Mouse (Mus musculus) liver, embryonic 18 days (tissue): Measurements from ENCODE around the gene Gm9844. TPM values are rescaled to one million over a fixed set of nuclear protein-coding genes. Genes with fewer than 3 reads are reported as not detected.

ENCODE experiments used
- polyA plus RNA-seq: library from polyadenylated mRNA; depleted of rRNA; stranded (reverse); fragments of >200 nt; gene quantifications from 2 replicates; pipeline ENCODE4 v1.2.3, GENCODE M21; 2012; rRNA removed

The Gm9844 gene
- 3.8 and 4.1 TPM in 2 replicates for polyA plus RNA-seq

DNA sequence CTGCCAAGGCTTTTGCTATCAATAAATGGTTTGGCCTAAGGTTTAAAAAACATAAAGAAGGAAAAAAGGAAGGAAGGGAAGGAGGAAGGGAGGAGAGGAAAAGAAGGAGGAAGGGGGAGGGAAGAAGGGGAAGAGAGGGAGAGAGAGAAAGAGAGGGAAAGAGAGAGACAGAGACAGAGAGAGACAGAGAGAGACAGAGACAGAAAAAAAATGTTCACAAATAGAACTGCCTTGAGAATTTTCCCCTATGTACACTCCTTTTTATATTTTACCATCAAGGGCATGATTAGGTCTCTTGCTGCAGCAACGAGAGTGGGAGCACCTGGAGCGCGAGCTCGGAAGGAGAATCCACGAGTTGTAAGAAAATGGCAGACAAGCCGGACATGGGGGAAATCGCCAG lies at the start of gene Gm9844:
Gene Gm9844 (plus strand): TSS at position 301 of the 400 bp plus-strand sequence.

DNA sequence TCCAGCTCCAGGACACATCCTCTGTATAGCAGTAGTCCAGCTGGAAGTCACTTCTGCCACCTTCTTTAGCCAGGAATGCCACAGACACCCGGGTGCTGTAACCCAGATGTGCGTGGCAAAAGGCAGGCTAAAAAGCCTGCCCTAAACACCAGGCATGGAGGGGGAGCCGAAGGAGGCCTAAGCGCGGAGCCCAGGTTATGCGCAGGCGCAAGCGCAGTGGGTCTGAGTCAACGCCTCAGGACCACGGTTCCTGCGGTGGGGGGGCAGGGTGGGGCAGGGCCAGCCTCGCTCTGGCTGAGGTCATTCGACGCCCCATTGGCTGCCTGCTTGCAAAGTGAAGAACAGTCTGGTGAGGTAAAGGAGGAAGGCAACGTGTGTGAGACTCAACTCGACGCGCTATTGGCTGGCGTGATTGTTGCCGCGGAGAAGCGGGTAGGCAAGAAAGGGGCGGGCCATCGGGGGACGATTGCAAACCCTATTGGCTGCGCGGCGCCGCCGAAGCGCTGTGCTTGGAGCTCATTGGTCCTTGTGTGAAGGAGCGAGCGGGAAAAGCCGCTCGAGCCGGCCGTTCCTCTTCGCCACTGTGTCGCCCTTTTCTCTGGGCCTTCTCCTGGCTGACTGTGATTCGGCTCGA lies 7.6 kb downstream of the Gm9844 start, which contains the start of the genes Lypd4 and Dmrtc2:
Gene Lypd4 (minus strand): TSS at position 410 of the 634 bp plus-strand sequence.
Gene Dmrtc2 (plus strand): TSS at position 526 of the 634 bp plus-strand sequence.

DNA sequence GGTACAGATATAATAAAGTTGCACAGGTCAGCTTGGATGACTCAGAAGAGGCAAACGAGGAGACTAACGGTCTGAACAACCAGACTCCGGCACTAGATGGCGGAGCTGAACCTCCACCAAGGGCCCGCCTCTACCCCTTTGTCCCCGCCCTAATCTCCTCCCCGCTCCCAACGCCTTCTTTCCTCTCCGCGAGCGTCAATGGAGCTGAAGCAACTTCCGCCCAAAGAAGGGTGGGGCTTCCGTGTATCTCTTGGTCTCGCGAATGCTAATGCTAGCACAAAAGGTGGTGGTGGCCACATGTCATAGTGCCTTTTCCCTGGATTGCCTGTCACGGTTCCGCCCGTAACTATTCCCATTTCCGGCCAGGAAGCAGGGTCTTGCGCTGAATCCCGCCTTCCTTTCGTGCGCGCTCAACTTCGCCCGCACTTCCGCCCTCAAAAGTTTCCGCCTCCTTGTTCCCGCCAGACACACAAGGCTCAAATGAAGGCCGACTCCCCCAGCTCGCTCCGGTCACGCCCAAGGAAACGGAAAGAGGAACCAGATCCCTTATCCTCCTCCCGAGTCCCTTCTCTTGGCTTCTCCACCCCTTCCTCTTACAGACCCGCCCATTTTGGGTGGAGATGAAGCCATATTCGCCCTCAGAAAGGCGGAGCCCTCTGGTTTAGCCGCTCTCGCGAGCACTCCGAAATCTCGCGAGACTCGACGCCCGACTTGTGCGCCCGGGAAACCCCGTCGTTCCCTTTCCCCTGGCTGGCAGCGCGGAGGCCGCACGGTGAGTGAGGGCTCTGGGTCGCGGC lies 22.1 kb downstream of the Gm9844 start, which contains the start of gene Rps19:
Gene Rps19 (plus strand): TSS at position 476 of the 797 bp plus-strand sequence.

DNA sequence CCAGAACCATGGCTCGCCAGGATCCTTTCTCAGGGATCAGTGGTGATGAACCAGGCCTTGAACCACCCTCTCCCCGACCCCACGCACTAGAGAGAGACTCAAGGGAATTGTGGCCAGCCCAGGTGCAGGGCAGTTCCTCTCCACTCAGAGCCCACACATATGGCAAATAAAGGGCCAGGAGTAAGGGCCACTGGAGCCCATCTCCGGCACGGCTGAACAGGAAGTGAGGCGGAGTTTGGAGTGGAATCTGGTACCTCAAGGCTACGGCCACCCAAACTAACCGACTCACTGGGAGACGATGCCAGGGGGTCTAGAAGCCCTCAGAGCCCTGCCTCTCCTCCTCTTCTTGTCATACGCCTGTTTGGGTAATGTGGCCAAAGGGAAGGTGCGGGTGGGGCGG lies 35.2 kb downstream of the Gm9844 start, which contains the start of gene Cd79a:
Gene Cd79a (plus strand): TSS at position 158 of the 400 bp plus-strand sequence.

DNA sequence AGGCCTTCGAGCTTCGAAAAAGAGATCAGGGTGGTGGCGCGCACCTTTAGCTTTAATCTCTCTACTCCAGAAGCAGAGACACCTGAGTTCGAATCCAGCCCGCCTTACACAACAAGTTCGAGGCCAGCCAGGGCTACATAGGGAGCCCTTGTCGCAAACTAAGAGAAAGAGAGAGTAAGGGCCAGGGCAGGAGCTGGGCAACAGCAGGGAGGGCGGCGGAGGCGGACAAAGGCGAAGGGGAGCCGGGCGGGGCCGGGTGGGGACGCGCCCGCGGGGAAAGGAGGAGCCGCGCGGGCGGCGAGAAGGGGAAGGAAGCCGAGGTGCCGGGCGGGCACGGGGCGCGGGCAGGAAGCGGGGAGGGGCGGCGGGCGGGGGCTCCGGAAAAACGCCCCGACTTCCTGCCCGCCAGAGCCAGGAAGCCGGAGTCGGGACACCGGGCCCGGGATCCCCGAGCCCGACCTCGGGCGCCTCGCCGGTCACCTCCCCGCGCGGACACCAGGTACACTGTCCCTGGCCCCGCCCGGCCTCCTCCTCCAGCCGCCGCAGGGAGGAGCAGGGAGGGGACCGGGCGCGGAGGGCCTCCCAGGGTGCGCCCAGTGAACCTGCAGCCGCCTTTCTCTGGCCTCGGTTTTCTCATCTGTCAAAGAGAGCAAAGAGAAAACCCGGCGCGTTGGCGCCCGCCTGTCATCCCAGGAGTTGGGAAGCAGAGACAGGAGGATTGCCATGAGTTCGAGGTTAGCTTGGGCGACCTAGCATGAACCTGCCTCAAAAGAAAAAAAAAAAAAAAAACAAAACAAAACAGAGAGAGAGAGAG lies 40.8 kb downstream of the Gm9844 start, which contains the start of gene Arhgef1:
Gene Arhgef1 (plus strand): TSS at position 283 of the 814 bp plus-strand sequence.

Other genes with a start within 250 kb of the Gm9844 start
- 0.01 and 0.02 TPM in 2 replicates for gene Lypd3, start 225.7 kb upstream of the Gm9844 start, polyA plus RNA-seq
- gene Tex101, start 185.5 kb upstream of the Gm9844 start, polyA plus RNA-seq: not detected in 2 replicates
- gene BC049730, start 153.0 kb upstream of the Gm9844 start, polyA plus RNA-seq: not detected in 2 replicates
- not detected in 2 replicates for gene Gm4763, start 135.3 kb upstream of the Gm9844 start, polyA plus RNA-seq
- gene Cd177, start 101.9 kb upstream of the Gm9844 start, polyA plus RNA-seq: 20.4 and 31.4 TPM in 2 replicates
- gene Ceacam10, start 85.0 kb upstream of the Gm9844 start, polyA plus RNA-seq: 7.0 and 7.4 TPM in 2 replicates
- gene Lypd4, start 7.7 kb downstream of the Gm9844 start, polyA plus RNA-seq: not detected in 2 replicates
- gene Dmrtc2, start 7.8 kb downstream of the Gm9844 start, polyA plus RNA-seq: not detected in 2 replicates
- 500 and 552 TPM in 2 replicates for gene Rps19, start 22.2 kb downstream of the Gm9844 start, polyA plus RNA-seq
- gene Cd79a, start 35.2 kb downstream of the Gm9844 start, polyA plus RNA-seq: 15.1 and 20.2 TPM in 2 replicates
- 42.5 and 57.9 TPM in 2 replicates for gene Arhgef1, start 40.7 kb downstream of the Gm9844 start, polyA plus RNA-seq
- not detected in 2 replicates for gene Gm4881, start 82.3 kb downstream of the Gm9844 start, polyA plus RNA-seq
- 84.6 and 89.7 TPM in 2 replicates for gene Rabac1, start 110.5 kb downstream of the Gm9844 start, polyA plus RNA-seq
- gene Atp1a3, start 143.7 kb downstream of the Gm9844 start, polyA plus RNA-seq: 0.66 and 0.78 TPM in 2 replicates
- 5.0 and 6.4 TPM in 2 replicates for gene Grik5, start 210.1 kb downstream of the Gm9844 start, polyA plus RNA-seq
- 8.8 and 10.5 TPM in 2 replicates for gene Zfp574, start 210.4 kb downstream of the Gm9844 start, polyA plus RNA-seq